Comparison of ENCODE assay signal across 8 mouse cellular contexts in genomic region chr2:25557221-25557963, GRCm38 (mm10). TPM values are rescaled to one million over a fixed set of nuclear protein-coding genes. Genes with fewer than 3 reads are reported as not detected.
DNase-seq lines count a peak whose midpoint lies in the region; ATAC-seq and TF ChIP-seq lines count a peak whose summit lies in the region.

Gene Edf1 (plus strand): TSS chr2:25557847.

- H3K4me1 ChIP-seq in G1E (ENCODE audit: insufficient read depth, low read depth, low read length): peaks cover 47% of the 10 kb centered on the region
- H3K4me1 ChIP-seq in cerebellum, adult 2 months (ENCODE audit: control insufficient read depth, insufficient read depth, low read length): peaks cover 23% of the 10 kb centered on the region
- H3K4me1 ChIP-seq in forebrain, postnatal 0 days (ENCODE audit: insufficient read depth): peaks cover 6% of the 10 kb centered on the region; the same call in 1 of the 2 replicates
- peaks cover 22% of the 10 kb centered on the region for H3K4me1 ChIP-seq in neural tube, embryonic 14.5 days (ENCODE audit: control insufficient read depth, insufficient read depth, low read length)
- H3K4me1 ChIP-seq in testis, adult 2 months (ENCODE audit: control insufficient read depth, insufficient read depth, low read length): peaks cover 4% of the 10 kb centered on the region

- intact Hi-C loops in heart, postnatal 36 days (cut with DNase I): no loop called here

- TF ChIP-seq POLR2A in cerebellum, adult 2 months (IDR thresholded peaks at IDR 0.05; ENCODE audit: borderline replicate concordance, insufficient read depth, low read length): peak; percentile 85
- TF ChIP-seq POLR2A in testis, adult 2 months (IDR thresholded peaks at IDR 0.05; ENCODE audit: control insufficient read depth, low read depth, low read length): peak; percentile 50

- H3K36me3 ChIP-seq in G1E (replicated peaks): peaks cover 41% of the 10 kb centered on the region
- peaks cover 24% of the 10 kb centered on the region for H3K36me3 ChIP-seq in forebrain, postnatal 0 days (ENCODE audit: insufficient read depth)
- peaks cover 26% of the 10 kb centered on the region for H3K36me3 ChIP-seq in neural tube, embryonic 14.5 days (ENCODE audit: control insufficient read depth, insufficient read depth, low read length)
- H3K36me3 ChIP-seq in testis, adult 2 months (ENCODE audit: control insufficient read depth, insufficient read depth, low read length): no peaks in the 10 kb centered on the region; the same call in 1 of the 2 replicates

- H3K27ac ChIP-seq in cerebellum, adult 2 months (ENCODE audit: insufficient read depth, low read length): peak within 1 kb of the TSS; percentile 97
- H3K27ac ChIP-seq in forebrain, postnatal 0 days (ENCODE audit: low read depth, low read length): peak within 1 kb of the TSS; percentile 64
- H3K27ac ChIP-seq in neural tube, embryonic 14.5 days (ENCODE audit: low read depth, low read length): peak within 1 kb of the TSS; percentile 78
- peak within 1 kb of the TSS; percentile 75 for H3K27ac ChIP-seq in testis, adult 2 months (ENCODE audit: control insufficient read depth, insufficient read depth, low read depth, low read length)

- peak; percentile 100 for DNase-seq in G1E (ENCODE audit: low spot score)
- peak; percentile 95 to 97 for DNase-seq in cerebellum, adult 2 months
- peak; percentile 96 for DNase-seq in forebrain, postnatal 0 days
- peak; percentile 94 to 96 for DNase-seq in heart, postnatal 36 days
- peak; percentile 95 to 96 for DNase-seq in layer of hippocampus, adult 18-20 months (ENCODE audit: low spot score in 2 of 2)
- peak; percentile 96 to 97 for DNase-seq in lung, adult 18-20 months

- peak within 1 kb of the TSS; percentile 93 for H3K4me3 ChIP-seq in G1E (ENCODE audit: low read depth, low read length)
- peak within 1 kb of the TSS; percentile 88 for H3K4me3 ChIP-seq in cerebellum, adult 2 months (replicated peaks; ENCODE audit: insufficient read depth, low read depth, low read length)
- peak within 1 kb of the TSS; percentile 92 for H3K4me3 ChIP-seq in forebrain, postnatal 0 days (ENCODE audit: low read depth, low read length)
- peak within 1 kb of the TSS; percentile 68 for H3K4me3 ChIP-seq in neural tube, embryonic 14.5 days (ENCODE audit: low read depth, low read length)
- peak within 1 kb of the TSS; percentile 95 for H3K4me3 ChIP-seq in testis, adult 2 months (ENCODE audit: control insufficient read depth, low read depth, low read length)

- H3K27me3 ChIP-seq in G1E (ENCODE audit: insufficient read depth, low read length): no peaks in the 10 kb centered on the region
- no peaks in the 10 kb centered on the region for H3K27me3 ChIP-seq in cerebellum, adult 2 months (ENCODE audit: control insufficient read depth, insufficient read depth, low read length)
- H3K27me3 ChIP-seq in forebrain, postnatal 0 days (ENCODE audit: insufficient read depth, low read length): no peaks in the 10 kb centered on the region
- H3K27me3 ChIP-seq in neural tube, embryonic 14.5 days (ENCODE audit: control insufficient read depth, insufficient read depth, low read length): no peaks in the 10 kb centered on the region
- no peaks in the 10 kb centered on the region for H3K27me3 ChIP-seq in testis, adult 2 months (ENCODE audit: control insufficient read depth, insufficient read depth, low read length)

- under 1% methylated on average over 61 of the region's 61 CpGs for WGBS in cerebellum, adult 2 months
- 1% methylated on average over 61 of the region's 61 CpGs for WGBS in forebrain, postnatal 0 days
- WGBS in neural tube, embryonic 14.5 days: under 1% methylated on average over 58 of the region's 61 CpGs

- H3K9me3 ChIP-seq in G1E (replicated peaks): no peaks in the 10 kb centered on the region
- H3K9me3 ChIP-seq in forebrain, postnatal 0 days (ENCODE audit: low read length): no peaks in the 10 kb centered on the region
- no peaks in the 10 kb centered on the region for H3K9me3 ChIP-seq in neural tube, embryonic 14.5 days (ENCODE audit: control insufficient read depth, low read length)

- no peak for TF ChIP-seq CTCF in G1E (IDR thresholded peaks at IDR 0.05; ENCODE audit: low read depth, low read length)
- TF ChIP-seq CTCF in cerebellum, adult 2 months (IDR thresholded peaks at IDR 0.05; ENCODE audit: borderline replicate concordance, insufficient read depth, low read depth, low read length): no peak
- TF ChIP-seq CTCF in forebrain, postnatal 0 days (IDR thresholded peaks at IDR 0.05; ENCODE audit: low read depth): no peak
- no peak for TF ChIP-seq CTCF in testis, adult 2 months (IDR thresholded peaks at IDR 0.05; ENCODE audit: control insufficient read depth, insufficient read depth, insufficient replicate concordance, low read depth, low read length)

- peak within 1 kb of the TSS; percentile 88 for H3K4me2 ChIP-seq in forebrain, postnatal 0 days (ENCODE audit: low read depth)
- peak within 1 kb of the TSS; percentile 87 for H3K4me2 ChIP-seq in neural tube, embryonic 14.5 days (ENCODE audit: low read depth, low read length)

- peak within 1 kb of the TSS; percentile 95 for H3K9ac ChIP-seq in forebrain, postnatal 0 days
- H3K9ac ChIP-seq in neural tube, embryonic 14.5 days (replicated peaks; ENCODE audit: low read depth, low read length): peak within 1 kb of the TSS; percentile 70

- ATAC-seq in G1E (ENCODE audit: extremely low read depth, insufficient number of reproducible peaks, low FRiP score, poor library complexity, severe bottlenecking): peak; percentile 87
- peak; percentile 100 for ATAC-seq in forebrain, postnatal 0 days
- peak; percentile 99 for ATAC-seq in neural tube, embryonic 14.5 days (ENCODE audit: low read depth)

RNA-seq across cellular contexts. Expression of gene Edf1, which starts in this region (rescaled TPM):
- 102 and 126 TPM in 2 replicates for total RNA-seq in G1E (2014; fragmentation: Nextera tagmentation)
- total RNA-seq in G1E (2017): 91.0 and 109 TPM in 2 replicates
- polyA plus RNA-seq in G1E (2012): 570 and 701 TPM in 2 replicates
- 345 and 350 TPM in 2 replicates for polyA plus RNA-seq in cerebellum, adult 2 months (2012; rRNA removed)
- 151 and 174 TPM in 2 replicates for total RNA-seq in forebrain, postnatal 0 days (2014; rRNA removed)
- 368 and 392 TPM in 2 replicates for polyA plus RNA-seq in forebrain, postnatal 0 days (2015; fragmentation: Nextera tagmentation; extraction: Ambion mirVana)
- total RNA-seq in heart, postnatal 36 days (2021): 100 to 1,000 TPM; 215 to 227 TPM
- total RNA-seq in layer of hippocampus, adult 18-20 months (2021): 100 to 1,000 TPM; 212 to 213 TPM
- 373 and 390 TPM in 2 replicates for polyA plus RNA-seq in neural tube, embryonic 14.5 days (2014; fragmentation: Nextera tagmentation; extraction: Ambion mirVana)
- 170 and 227 TPM in 2 replicates for polyA plus RNA-seq in testis, adult 2 months (2012; rRNA removed)

Comparison
In these comparisons a context has a peak if more than half of its experiments do, and no peak if none do; other contexts are left out.
1. Peak in every context shown above with its lines: DNase-seq, ATAC-seq, H3K4me3 ChIP-seq and H3K27ac ChIP-seq.